Mouse (Mus musculus) liver, embryonic 14.5 days (tissue): ENCODE results near the gene Gnai3. TPM values are rescaled to one million over a fixed set of nuclear protein-coding genes. Genes with fewer than 3 reads are reported as not detected.

Experiments
- ATAC-seq: fragments of 200-750 bp; cut with Nextera tagmentation; 2 replicates; pipeline ENCODE4 v1.8.0; 2017; ENCODE audit warnings: moderate number of reproducible peaks, mild to moderate bottlenecking, moderate library complexity; ENCODE audit not compliant: insufficient read depth
- DNase-seq, 3 experiments: peaks; one replicate each; pipeline ENCODE4 v3.0.0-alpha.2; 2012 to 2013; ENCODE audit warnings: low read depth in 3 of 3, low spot score in 3 of 3
- H3K27ac ChIP-seq: fragments of 300-500 bp; sonication (generic); 2 replicates; pipeline ENCODE4 v1.5.1; 2014; ENCODE audit warnings: moderate library complexity, mild to moderate bottlenecking, control low read depth, inconsistent platforms
- H3K27me3 ChIP-seq: fragments of 300-500 bp; sonication (generic); 2 replicates; pipeline ENCODE4 v1.6.1; 2014; ENCODE audit warnings: mild to moderate bottlenecking, low read length, moderate library complexity; ENCODE audit not compliant: control insufficient read depth, insufficient read depth
- H3K36me3 ChIP-seq: fragments of 300-500 bp; sonication (generic); replicated peaks from 2 replicates; pipeline ENCODE4 v1.6.1; 2014; ENCODE audit warnings: low read depth; ENCODE audit not compliant: control insufficient read depth, insufficient read depth
- H3K4me1 ChIP-seq, 2 experiments: fragments of 200-500 bp in 1 of 2; fragments of 300-500 bp in 1 of 2; sonication (generic) in 1 of 2; replicated peaks; 2 replicates each; pipeline ENCODE4 v1.6.1; 2012 to 2014; ENCODE audit warnings: antibody characterized with exemption in 1 of 2, inconsistent platforms in 1 of 2, low read length in 1 of 2; ENCODE audit not compliant: control insufficient read depth in 2 of 2, insufficient read depth in 2 of 2
- H3K4me2 ChIP-seq: fragments of 300-500 bp; sonication (generic); 2 replicates; pipeline ENCODE4 v1.6.1; 2014; ENCODE audit warnings: low read depth, mild to moderate bottlenecking, control low read depth, moderate library complexity
- H3K4me3 ChIP-seq, 2 experiments: fragments of 200-500 bp in 1 of 2; fragments of 300-500 bp in 1 of 2; sonication (generic) in 1 of 2; 2 replicates each; pipeline ENCODE4 v1.5.1; 2012 to 2014; ENCODE audit warnings: low read depth in 2 of 2, low read length in 2 of 2, mild to moderate bottlenecking in 2 of 2, control low read depth in 1 of 2, inconsistent platforms in 1 of 2, moderate library complexity in 1 of 2; ENCODE audit not compliant: insufficient read depth in 1 of 2
- H3K9ac ChIP-seq: fragments of 300-500 bp; sonication (generic); replicated peaks from 2 replicates; pipeline ENCODE4 v1.6.1; 2014; ENCODE audit warnings: mild to moderate bottlenecking, control low read depth, moderate library complexity
- H3K9me3 ChIP-seq: fragments of 300-500 bp; sonication (generic); 2 replicates; pipeline ENCODE4 v1.6.1; 2016; ENCODE audit warnings: low read length, mixed read lengths; ENCODE audit not compliant: control insufficient read depth
- CTCF ChIP-seq: IDR thresholded peaks from 2 replicates; pipeline ENCODE4 v1.5.1; 2016; ENCODE audit warnings: antibody characterized with exemption, low read depth, control low read depth
- EP300 ChIP-seq: IDR thresholded peaks from 2 replicates; pipeline ENCODE4 v1.6.1; 2016; ENCODE audit warnings: antibody characterized with exemption, low read depth
- WGBS: fragments of 180-500 bp; shearing (Covaris S2); extraction: QIAGEN DNeasy Blood & Tissue Kit; methylation state at CpG from one replicate; pipeline ENCODE4 v1.1.7; 2014; ENCODE audit not compliant: insufficient replicate concordance; 5-methylcytosine and 5-hydroxymethylcytosine counted together
- polyA plus RNA-seq, 2 experiments: library from polyadenylated mRNA; depleted of rRNA in 1 of 2; stranded (reverse) in 1 of 2; unstranded in 1 of 2; fragments of >200 nt; fragmentation: Nextera tagmentation in 1 of 2; extraction: Ambion mirVana in 1 of 2; gene quantifications; 2 replicates each; pipeline versions ENCODE4 v1.2.1 to v1.2.3; 2012 to 2014

Gnai3 gene
- polyA plus RNA-seq, 2 experiments = 28.7 to 58.0 TPM

- no peak overlapping the region for H3K4me3 ChIP-seq
- no peaks in the 10 kb centered on the region for H3K36me3 ChIP-seq
- 0 out of 4 replicates have a peak, but pooled peaks cover 0 to 3% of the 10 kb centered on the region in 2 experiments for H3K4me1 ChIP-seq
- H3K9me3 ChIP-seq = no peaks in the 10 kb centered on the region
- H3K27ac ChIP-seq = no peak overlapping the region
- 76% methylated on average over 8 of the region's 8 CpGs for WGBS
- H3K4me2 ChIP-seq = no peak overlapping the region
- H3K9ac ChIP-seq = no peak overlapping the region
- no peaks in the 10 kb centered on the region for H3K27me3 ChIP-seq
- no peak for TF ChIP-seq CTCF
- TF ChIP-seq EP300 = no peak
- DNase-seq = no peak
- ATAC-seq = no peak
Observed at GRCm38 (mm10) chr3:108062648-108063047, 83.3 kb downstream of the Gnai3 start.

GRCm38 (mm10) chr3:108061420-108061819 lies 84.5 kb downstream of the Gnai3 start:
- 4% methylated on average over 7 of the region's 7 CpGs for WGBS
- ATAC-seq (no peak), DNase-seq (peak; percentile 58 to 61 (median 61))
- Histone ChIP-seq H3K27me3 (no peaks in the 10 kb centered on the region), H3K4me2 (peak overlapping the region; percentile 32), H3K9me3 (no peaks in the 10 kb centered on the region), H3K4me1 (0 out of 4 replicates have a peak, but pooled peaks cover 0 to 3% of the 10 kb centered on the region in 2 experiments), H3K4me3 (no peak overlapping the region), H3K27ac (no peak overlapping the region), H3K36me3 (no peaks in the 10 kb centered on the region), H3K9ac (no peak overlapping the region)
- TF ChIP-seq CTCF (peak; percentile 71), EP300 (no peak)

Other genes with a start within 250 kb of the Gnai3 start
- gene Gstm7, start 214.3 kb downstream of the Gnai3 start, polyA plus RNA-seq (2012; rRNA removed) = 13.7 and 15.3 TPM in 2 replicates
- 16.1 and 18.6 TPM in 2 replicates for gene Gstm7, start 214.3 kb downstream of the Gnai3 start, polyA plus RNA-seq (2014; fragmentation: Nextera tagmentation; extraction: Ambion mirVana)
- 6.2 and 6.4 TPM in 2 replicates for gene Gstm6, start 202.4 kb downstream of the Gnai3 start, polyA plus RNA-seq (2012; rRNA removed)
- 12.7 and 12.8 TPM in 2 replicates for gene Gstm6, start 202.4 kb downstream of the Gnai3 start, polyA plus RNA-seq (2014; fragmentation: Nextera tagmentation; extraction: Ambion mirVana)
- gene Gstm3, start 176.9 kb downstream of the Gnai3 start, polyA plus RNA-seq (2012; rRNA removed) = 4.1 and 4.6 TPM in 2 replicates
- 11.3 and 11.7 TPM in 2 replicates for gene Gstm3, start 176.9 kb downstream of the Gnai3 start, polyA plus RNA-seq (2014; fragmentation: Nextera tagmentation; extraction: Ambion mirVana)
- gene Gstm2, start 159.7 kb downstream of the Gnai3 start, polyA plus RNA-seq (2012; rRNA removed) = 3.4 and 3.9 TPM in 2 replicates
- gene Gstm2, start 159.7 kb downstream of the Gnai3 start, polyA plus RNA-seq (2014; fragmentation: Nextera tagmentation; extraction: Ambion mirVana) = 4.4 and 4.8 TPM in 2 replicates
- gene Gstm1, start 128.2 kb downstream of the Gnai3 start, polyA plus RNA-seq (2012; rRNA removed) = 124 and 152 TPM in 2 replicates
- 275 and 312 TPM in 2 replicates for gene Gstm1, start 128.2 kb downstream of the Gnai3 start, polyA plus RNA-seq (2014; fragmentation: Nextera tagmentation; extraction: Ambion mirVana)
- gene Gstm4, start 101.3 kb downstream of the Gnai3 start, polyA plus RNA-seq (2012; rRNA removed) = 11.7 and 11.9 TPM in 2 replicates
- 17.3 and 17.7 TPM in 2 replicates for gene Gstm4, start 101.3 kb downstream of the Gnai3 start, polyA plus RNA-seq (2014; fragmentation: Nextera tagmentation; extraction: Ambion mirVana)
- 40.9 and 49.6 TPM in 2 replicates for gene Ampd2, start 59.5 kb downstream of the Gnai3 start, polyA plus RNA-seq (2012; rRNA removed)
- gene Ampd2, start 59.5 kb downstream of the Gnai3 start, polyA plus RNA-seq (2014; fragmentation: Nextera tagmentation; extraction: Ambion mirVana) = 34.3 and 37.8 TPM in 2 replicates
- 0.60 and 1.4 TPM in 2 replicates for gene Gnat2, start 53.4 kb downstream of the Gnai3 start, polyA plus RNA-seq (2012; rRNA removed)
- gene Gnat2, start 53.4 kb downstream of the Gnai3 start, polyA plus RNA-seq (2014; fragmentation: Nextera tagmentation; extraction: Ambion mirVana) = 1.8 and 2.5 TPM in 2 replicates
- not detected in 2 replicates for gene Gpr61, start 8.7 kb upstream of the Gnai3 start, polyA plus RNA-seq (2012; rRNA removed)
- gene Gpr61, start 8.7 kb upstream of the Gnai3 start, polyA plus RNA-seq (2014; fragmentation: Nextera tagmentation; extraction: Ambion mirVana) = 0.04 TPM in 1 of 2 replicates, not detected in the other
- 0.45 and 0.60 TPM in 2 replicates for gene Amigo1, start 40.2 kb upstream of the Gnai3 start, polyA plus RNA-seq (2012; rRNA removed)
- gene Amigo1, start 40.2 kb upstream of the Gnai3 start, polyA plus RNA-seq (2014; fragmentation: Nextera tagmentation; extraction: Ambion mirVana) = 0.49 and 0.56 TPM in 2 replicates
- gene Cyb561d1, start 55.1 kb upstream of the Gnai3 start, polyA plus RNA-seq (2012; rRNA removed) = 1.4 and 1.5 TPM in 2 replicates
- 1.4 and 1.6 TPM in 2 replicates for gene Cyb561d1, start 55.1 kb upstream of the Gnai3 start, polyA plus RNA-seq (2014; fragmentation: Nextera tagmentation; extraction: Ambion mirVana)
- 2.2 TPM in 2 replicates for gene Atxn7l2, start 64.8 kb upstream of the Gnai3 start, polyA plus RNA-seq (2012; rRNA removed)
- 1.7 and 2.0 TPM in 2 replicates for gene Atxn7l2, start 64.8 kb upstream of the Gnai3 start, polyA plus RNA-seq (2014; fragmentation: Nextera tagmentation; extraction: Ambion mirVana)
- 0.02 TPM in 2 replicates for gene Sypl2, start 80.5 kb upstream of the Gnai3 start, polyA plus RNA-seq (2012; rRNA removed)
- not detected in 2 replicates for gene Sypl2, start 80.5 kb upstream of the Gnai3 start, polyA plus RNA-seq (2014; fragmentation: Nextera tagmentation; extraction: Ambion mirVana)
- gene Psma5, start 110.8 kb upstream of the Gnai3 start, polyA plus RNA-seq (2012; rRNA removed) = 70.6 and 93.8 TPM in 2 replicates
- 192 and 201 TPM in 2 replicates for gene Psma5, start 110.8 kb upstream of the Gnai3 start, polyA plus RNA-seq (2014; fragmentation: Nextera tagmentation; extraction: Ambion mirVana)
- gene Sort1, start 137.9 kb upstream of the Gnai3 start, polyA plus RNA-seq (2012; rRNA removed) = 3.5 and 3.9 TPM in 2 replicates
- 3.0 and 3.5 TPM in 2 replicates for gene Sort1, start 137.9 kb upstream of the Gnai3 start, polyA plus RNA-seq (2014; fragmentation: Nextera tagmentation; extraction: Ambion mirVana)
- 0.17 and 0.20 TPM in 2 replicates for gene Mybphl, start 218.8 kb upstream of the Gnai3 start, polyA plus RNA-seq (2012; rRNA removed)
- gene Mybphl, start 218.8 kb upstream of the Gnai3 start, polyA plus RNA-seq (2014; fragmentation: Nextera tagmentation; extraction: Ambion mirVana) = 0.10 and 0.39 TPM in 2 replicates
- gene Psrc1, start 237.7 kb upstream of the Gnai3 start, polyA plus RNA-seq (2012; rRNA removed) = 18.3 and 20.3 TPM in 2 replicates
- gene Psrc1, start 237.7 kb upstream of the Gnai3 start, polyA plus RNA-seq (2014; fragmentation: Nextera tagmentation; extraction: Ambion mirVana) = 12.3 and 15.7 TPM in 2 replicates